Mouse (Mus musculus) liver, embryonic 14.5 days (tissue): ENCODE measurements at regions not wholly inside any gene's neighbourhood (a gene's known extent, or its start where the extent isn't known, plus 50 kb on each side); places are given as distances from the start of the nearest gene placed in this dataset.

Source experiments
- ATAC-seq: fragments of 200-750 bp; cut with Nextera tagmentation; 2 replicates; pipeline ENCODE4 v1.8.0; 2017; ENCODE audit warnings: moderate number of reproducible peaks, mild to moderate bottlenecking, moderate library complexity; ENCODE audit not compliant: insufficient read depth
- DNase-seq, 3 experiments: peaks; one replicate each; pipeline ENCODE4 v3.0.0-alpha.2; 2012 to 2013; ENCODE audit warnings: low read depth in 3 of 3, low spot score in 3 of 3
- H3K27ac ChIP-seq: fragments of 300-500 bp; sonication (generic); 2 replicates; pipeline ENCODE4 v1.5.1; 2014; ENCODE audit warnings: moderate library complexity, mild to moderate bottlenecking, control low read depth, inconsistent platforms
- H3K27me3 ChIP-seq: fragments of 300-500 bp; sonication (generic); 2 replicates; pipeline ENCODE4 v1.6.1; 2014; ENCODE audit warnings: mild to moderate bottlenecking, low read length, moderate library complexity; ENCODE audit not compliant: control insufficient read depth, insufficient read depth
- H3K36me3 ChIP-seq: fragments of 300-500 bp; sonication (generic); replicated peaks from 2 replicates; pipeline ENCODE4 v1.6.1; 2014; ENCODE audit warnings: low read depth; ENCODE audit not compliant: control insufficient read depth, insufficient read depth
- H3K4me1 ChIP-seq, 2 experiments: fragments of 200-500 bp in 1 of 2; fragments of 300-500 bp in 1 of 2; sonication (generic) in 1 of 2; replicated peaks; 2 replicates each; pipeline ENCODE4 v1.6.1; 2012 to 2014; ENCODE audit warnings: antibody characterized with exemption in 1 of 2, inconsistent platforms in 1 of 2, low read length in 1 of 2; ENCODE audit not compliant: control insufficient read depth in 2 of 2, insufficient read depth in 2 of 2
- H3K4me2 ChIP-seq: fragments of 300-500 bp; sonication (generic); 2 replicates; pipeline ENCODE4 v1.6.1; 2014; ENCODE audit warnings: low read depth, mild to moderate bottlenecking, control low read depth, moderate library complexity
- H3K4me3 ChIP-seq, 2 experiments: fragments of 200-500 bp in 1 of 2; fragments of 300-500 bp in 1 of 2; sonication (generic) in 1 of 2; 2 replicates each; pipeline ENCODE4 v1.5.1; 2012 to 2014; ENCODE audit warnings: low read depth in 2 of 2, low read length in 2 of 2, mild to moderate bottlenecking in 2 of 2, control low read depth in 1 of 2, inconsistent platforms in 1 of 2, moderate library complexity in 1 of 2; ENCODE audit not compliant: insufficient read depth in 1 of 2
- H3K9ac ChIP-seq: fragments of 300-500 bp; sonication (generic); replicated peaks from 2 replicates; pipeline ENCODE4 v1.6.1; 2014; ENCODE audit warnings: mild to moderate bottlenecking, control low read depth, moderate library complexity
- H3K9me3 ChIP-seq: fragments of 300-500 bp; sonication (generic); 2 replicates; pipeline ENCODE4 v1.6.1; 2016; ENCODE audit warnings: low read length, mixed read lengths; ENCODE audit not compliant: control insufficient read depth
- CTCF ChIP-seq: IDR thresholded peaks from 2 replicates; pipeline ENCODE4 v1.5.1; 2016; ENCODE audit warnings: antibody characterized with exemption, low read depth, control low read depth
- EP300 ChIP-seq: IDR thresholded peaks from 2 replicates; pipeline ENCODE4 v1.6.1; 2016; ENCODE audit warnings: antibody characterized with exemption, low read depth
- WGBS: fragments of 180-500 bp; shearing (Covaris S2); extraction: QIAGEN DNeasy Blood & Tissue Kit; methylation state at CpG from one replicate; pipeline ENCODE4 v1.1.7; 2014; ENCODE audit not compliant: insufficient replicate concordance; 5-methylcytosine and 5-hydroxymethylcytosine counted together

DNA sequence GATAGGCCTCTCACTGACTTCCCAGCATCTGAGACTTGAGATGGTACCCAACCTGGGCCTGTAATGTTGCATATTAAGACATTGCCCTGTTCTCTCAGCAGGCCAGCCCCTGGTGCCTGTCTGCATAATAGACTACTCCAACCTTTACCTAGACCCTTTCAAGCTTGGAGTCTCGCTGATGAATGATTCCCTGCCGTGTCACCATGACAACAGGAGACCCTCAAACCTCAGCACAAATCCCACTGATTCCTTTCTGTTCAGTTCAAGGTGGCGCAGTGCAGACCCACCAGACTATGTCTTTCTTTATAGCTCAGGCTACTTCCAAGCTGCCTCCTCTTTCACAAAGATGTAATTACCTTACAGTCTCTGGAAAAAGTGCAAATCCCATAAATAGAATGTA lies 172.0 kb downstream of the Dcdc2c start:
- H3K27ac ChIP-seq: no peak overlapping the region
- TF ChIP-seq CTCF: no peak
- TF ChIP-seq EP300: no peak
- no peaks in the 10 kb centered on the region for H3K9me3 ChIP-seq
- H3K36me3 ChIP-seq: no peaks in the 10 kb centered on the region
- H3K27me3 ChIP-seq: no peaks in the 10 kb centered on the region
- no peak overlapping the region for H3K4me2 ChIP-seq
- H3K9ac ChIP-seq: no peak overlapping the region
- no peak overlapping the region for H3K4me3 ChIP-seq
- H3K4me1 ChIP-seq: no peaks in the 10 kb centered on the region
- DNase-seq (no peak), ATAC-seq (no peak)
- WGBS: 61% methylated on average over 3 of the region's 3 CpGs

DNA sequence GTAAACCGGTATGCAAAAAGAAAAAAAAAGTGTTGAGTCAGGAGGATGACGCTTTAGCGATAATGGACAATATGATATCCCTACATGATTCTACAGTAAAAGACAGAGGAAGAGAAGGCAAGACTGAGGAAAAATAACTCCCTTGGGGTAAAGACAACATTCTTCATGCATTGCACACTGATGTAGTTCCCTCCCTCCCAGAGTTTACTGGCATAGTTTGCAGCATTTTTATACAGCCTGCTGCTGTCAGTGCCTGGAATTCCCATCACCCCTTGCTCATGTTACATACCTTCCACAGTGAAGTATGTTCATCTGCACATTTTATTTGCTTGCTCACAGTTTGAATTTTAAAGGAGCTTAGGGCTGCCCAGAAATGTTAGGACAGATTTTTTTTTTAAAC lies 174.2 kb downstream of the Dcdc2c start:
- Histone ChIP-seq H3K36me3 (no peaks in the 10 kb centered on the region), H3K9me3 (no peaks in the 10 kb centered on the region), H3K4me1 (no peaks in the 10 kb centered on the region), H3K27me3 (no peaks in the 10 kb centered on the region), H3K4me3 (no peak overlapping the region), H3K4me2 (no peak overlapping the region), H3K9ac (no peak overlapping the region), H3K27ac (no peak overlapping the region)
- TF ChIP-seq CTCF: no peak
- TF ChIP-seq EP300: no peak
- no peak for ATAC-seq
- DNase-seq: no peak
- 66% methylated on average over 3 of the region's 3 CpGs for WGBS

DNA sequence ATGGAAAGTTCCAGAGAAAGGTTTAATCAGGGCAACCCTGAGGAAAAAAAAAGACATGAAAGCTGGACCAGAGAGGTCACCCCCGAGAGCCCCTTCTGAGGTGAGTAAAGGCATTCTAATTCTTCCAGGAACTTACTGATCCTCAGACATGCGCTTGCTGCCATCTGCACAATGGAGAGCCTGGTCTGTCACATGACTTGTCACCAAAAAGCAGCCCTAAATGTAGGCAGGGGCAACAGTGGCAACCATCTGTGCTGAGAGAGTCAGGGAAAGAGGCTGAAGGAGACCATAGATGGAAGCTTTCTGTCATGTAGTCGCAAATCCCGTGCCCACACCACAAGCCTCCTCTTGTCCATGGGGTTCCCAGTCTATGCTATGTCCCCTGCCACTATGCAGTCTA lies 174.8 kb downstream of the Dcdc2c start:
- no peak overlapping the region for H3K4me3 ChIP-seq
- WGBS: 58% methylated on average over 4 of the region's 4 CpGs
- no peak for TF ChIP-seq EP300
- no peak for TF ChIP-seq CTCF
- no peaks in the 10 kb centered on the region for H3K27me3 ChIP-seq
- H3K9ac ChIP-seq: no peak overlapping the region
- ATAC-seq: no peak
- H3K4me2 ChIP-seq: no peak overlapping the region
- H3K36me3 ChIP-seq: no peaks in the 10 kb centered on the region
- DNase-seq: no peak
- H3K9me3 ChIP-seq: no peaks in the 10 kb centered on the region
- no peak overlapping the region for H3K27ac ChIP-seq
- no peaks in the 10 kb centered on the region for H3K4me1 ChIP-seq

DNA sequence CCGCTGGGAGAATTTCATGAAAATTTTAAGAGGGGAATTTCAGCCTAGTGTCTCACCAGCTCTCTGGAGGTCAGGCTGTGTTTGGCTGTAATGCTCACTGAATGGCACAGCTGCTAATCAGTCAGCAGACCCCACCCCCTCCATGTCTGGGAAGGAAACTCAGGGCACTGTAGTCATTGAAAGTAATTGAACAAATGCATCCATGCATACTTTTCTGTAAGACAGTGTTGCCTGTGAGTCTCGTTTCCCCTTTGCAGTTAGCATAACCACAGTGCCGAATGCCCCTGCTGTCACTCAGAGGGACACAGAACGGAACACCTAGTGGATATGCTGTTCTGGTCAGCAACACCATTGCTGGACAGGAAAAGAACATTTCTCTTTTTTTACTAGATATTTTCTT lies 175.4 kb downstream of the Dcdc2c start:
- DNase-seq (no peak), ATAC-seq (no peak)
- no peak overlapping the region for H3K9ac ChIP-seq
- H3K27ac ChIP-seq: no peak overlapping the region
- no peak overlapping the region for H3K4me2 ChIP-seq
- H3K4me1 ChIP-seq: no peaks in the 10 kb centered on the region
- H3K9me3 ChIP-seq: no peaks in the 10 kb centered on the region
- TF ChIP-seq CTCF: no peak
- no peak for TF ChIP-seq EP300
- H3K36me3 ChIP-seq: no peaks in the 10 kb centered on the region
- no peaks in the 10 kb centered on the region for H3K27me3 ChIP-seq
- H3K4me3 ChIP-seq: no peak overlapping the region
- 48% methylated on average over 4 of the region's 4 CpGs for WGBS

DNA sequence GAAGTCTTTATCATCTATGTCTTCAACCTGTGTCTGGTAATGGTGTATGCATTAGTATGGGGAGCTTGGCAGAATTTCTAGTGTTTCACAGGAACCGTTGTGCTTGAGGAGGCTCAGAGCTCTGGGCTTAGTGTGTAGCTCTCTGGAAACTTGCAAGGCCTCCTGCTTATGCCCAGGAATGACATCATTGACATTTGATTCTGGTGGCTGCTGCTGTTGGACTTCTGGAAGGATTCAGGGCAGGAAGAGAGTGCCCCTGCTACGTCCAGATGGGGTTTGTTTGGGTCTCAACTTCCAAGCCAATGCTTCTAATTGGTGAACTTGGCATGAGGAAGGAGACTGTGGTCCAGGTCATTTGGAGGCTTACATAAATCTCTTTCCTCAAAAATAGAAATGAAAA lies 186.9 kb downstream of the Dcdc2c start:
- WGBS: 53% methylated on average over 2 of the region's 2 CpGs
- Histone ChIP-seq H3K4me3 (no peak overlapping the region), H3K27ac (no peak overlapping the region), H3K4me2 (no peak overlapping the region), H3K4me1 (no peaks in the 10 kb centered on the region), H3K9me3 (no peaks in the 10 kb centered on the region), H3K27me3 (no peaks in the 10 kb centered on the region), H3K36me3 (no peaks in the 10 kb centered on the region), H3K9ac (no peak overlapping the region)
- TF ChIP-seq EP300 (no peak), CTCF (no peak)
- DNase-seq: no peak
- ATAC-seq: no peak
